Mouse (Mus musculus) heart, adult 8-10 months (tissue): Measurements from ENCODE around the gene Tada3. TPM values are rescaled to one million over a fixed set of nuclear protein-coding genes. Genes with fewer than 3 reads are reported as not detected.

Experiments used
- DNase-seq: peaks from one replicate; pipeline ENCODE4 v3.0.0; 2022; ENCODE audit warnings: low spot score
- total RNA-seq, 4 experiments: library from RNA; stranded (reverse); gene quantifications; 2 replicates each; pipeline ENCODE4 v1.2.4; 2022

Tada3 gene
- total RNA-seq = 10 to 100 TPM; 20.7 to 23.8 (median 23.2) TPM

GRCm38 (mm10) chr6:113377496-113378385, at the start of gene Tada3, which contains the start of gene Arpc4:
Gene Tada3, minus strand, starts transcription at chr6:113377883.
Gene Arpc4, plus strand, starts transcription at chr6:113378115.
- peak; percentile 90 for DNase-seq

GRCm38 (mm10) chr6:113427397-113427796, 49.7 kb upstream of the Tada3 start:
- DNase-seq = no peak

- no peak for DNase-seq
Observed at GRCm38 (mm10) chr6:113426696-113427095, 49.0 kb upstream of the Tada3 start.

- no peak for DNase-seq
Observed at GRCm38 (mm10) chr6:113424187-113424586, 46.5 kb upstream of the Tada3 start.

GRCm38 (mm10) chr6:113423000-113423399, 45.3 kb upstream of the Tada3 start:
- no peak for DNase-seq

- DNase-seq = peak; percentile 99
Observed at GRCm38 (mm10) chr6:113419199-113419587, 41.5 kb upstream of the Tada3 start, which contains the start of gene Rpusd3. Gene Rpusd3, minus strand, starts transcription at chr6:113419340.

- DNase-seq = no peak
Observed at GRCm38 (mm10) chr6:113418441-113419198, 40.9 kb upstream of the Tada3 start.

GRCm38 (mm10) chr6:113416416-113416815, 38.7 kb upstream of the Tada3 start:
- DNase-seq = no peak

GRCm38 (mm10) chr6:113410001-113410400, 32.3 kb upstream of the Tada3 start:
- no peak for DNase-seq

GRCm38 (mm10) chr6:113406683-113407082, 29.0 kb upstream of the Tada3 start:
- no peak for DNase-seq

- no peak for DNase-seq
Observed at GRCm38 (mm10) chr6:113405483-113405882, 27.8 kb upstream of the Tada3 start.

GRCm38 (mm10) chr6:113404649-113405448, 27.2 kb upstream of the Tada3 start:
- no peak for DNase-seq

GRCm38 (mm10) chr6:113402094-113402493, 24.4 kb upstream of the Tada3 start:
- DNase-seq = no peak

GRCm38 (mm10) chr6:113396270-113397030, 18.8 kb upstream of the Tada3 start:
- DNase-seq = no peak

GRCm38 (mm10) chr6:113395501-113395900, 17.8 kb upstream of the Tada3 start:
- DNase-seq = no peak

- DNase-seq = no peak
Observed at GRCm38 (mm10) chr6:113394811-113395210, 17.1 kb upstream of the Tada3 start.

- DNase-seq = no peak
Observed at GRCm38 (mm10) chr6:113393951-113394350, 16.3 kb upstream of the Tada3 start.

- DNase-seq = no peak
Observed at GRCm38 (mm10) chr6:113392387-113393071, 14.8 kb upstream of the Tada3 start.

- no peak for DNase-seq
Observed at GRCm38 (mm10) chr6:113392015-113392386, 14.3 kb upstream of the Tada3 start.

GRCm38 (mm10) chr6:113390715-113391114, 13.0 kb upstream of the Tada3 start:
- DNase-seq = no peak
